Mouse (Mus musculus): ENCODE data around the gene Tgfb3.
A peak's percentile ranks its signal among the peaks of the same experiment; 100 is the strongest.

DNA sequence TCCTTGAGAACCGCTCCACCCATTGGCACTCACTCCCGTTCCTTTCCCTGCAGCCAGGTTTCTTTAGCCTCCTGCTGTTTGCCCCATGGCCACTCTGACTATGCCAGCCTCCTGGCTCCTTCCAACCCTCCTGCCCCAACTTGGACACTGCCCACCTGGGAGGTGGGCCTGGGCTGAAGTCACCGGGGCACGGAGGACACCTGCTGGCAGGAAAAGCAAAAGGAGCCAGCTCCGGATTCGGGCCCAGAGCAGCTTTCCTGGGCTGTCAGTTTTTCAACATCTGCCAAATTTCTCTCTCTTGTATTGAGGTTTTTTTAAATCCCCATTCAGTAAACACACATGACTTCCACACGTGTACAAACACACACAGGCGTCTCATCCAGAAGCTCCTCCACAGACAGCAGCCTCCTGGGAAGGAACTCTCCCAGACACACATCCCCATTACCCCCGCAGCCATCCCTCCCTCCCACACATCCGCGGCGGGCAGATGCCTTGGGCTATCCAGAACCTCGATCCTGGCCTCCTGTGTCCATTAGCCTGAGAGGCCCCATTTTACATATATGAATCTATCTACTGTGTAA, 2.4 kb downstream of the Tgfb3 start:
- 0 out of 2 replicates have a peak, but pooled peaks have one; percentile 17 for TF ChIP-seq CTCF (IDR thresholded peaks at IDR 0.05; ENCODE audit: low read depth)
- no peak for TF ChIP-seq EP300 (IDR thresholded peaks at IDR 0.05; ENCODE audit: low read depth)
